Mouse (Mus musculus) central nervous system, embryonic 11.5 days (tissue): ENCODE results near the gene Nhp2. TPM values are rescaled to one million over a fixed set of nuclear protein-coding genes. Genes with fewer than 3 reads are reported as not detected.

Source experiments
- polyA plus RNA-seq: library from polyadenylated mRNA; depleted of rRNA; stranded (reverse); fragments of >200 nt; gene quantifications from 2 replicates; pipeline ENCODE4 v1.2.3, GENCODE M21; 2012; rRNA removed

Nhp2 gene
- polyA plus RNA-seq, result 123 and 142 TPM in 2 replicates

DNA sequence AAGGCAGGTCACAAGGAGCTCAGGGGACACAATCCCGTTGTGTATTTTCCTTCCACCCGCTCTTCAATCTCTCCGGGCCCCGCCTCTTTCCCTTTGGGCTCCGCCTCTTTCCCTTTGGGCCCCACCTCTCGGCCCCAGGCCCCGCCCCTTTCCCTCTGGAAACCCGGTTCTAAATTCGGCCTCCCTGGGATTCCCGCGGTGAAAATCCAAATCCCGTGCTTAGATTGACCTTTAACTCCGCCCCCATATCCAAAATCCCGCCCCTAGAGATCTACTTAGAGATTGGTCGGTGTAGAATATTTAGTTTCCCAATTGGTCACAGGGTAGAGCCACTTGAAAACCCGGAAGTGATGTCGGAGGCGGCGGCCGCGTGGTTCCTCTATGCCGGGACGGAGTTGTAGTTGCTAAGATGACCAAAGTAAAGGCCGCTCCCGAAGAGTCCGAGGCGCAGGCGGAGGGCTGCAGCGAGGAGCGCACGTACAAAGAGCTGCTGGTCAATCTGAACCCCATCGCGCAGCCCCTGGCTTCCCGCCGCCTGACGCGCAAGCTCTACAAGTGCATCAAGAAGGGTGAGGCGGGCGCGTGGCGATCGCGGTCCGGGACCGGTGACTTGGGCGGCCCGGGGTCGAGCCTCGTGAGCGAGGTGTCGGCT is at the start of gene Nhp2:
TSS of gene Nhp2 (plus strand) at position 327 of the 652 bp plus-strand sequence.

DNA sequence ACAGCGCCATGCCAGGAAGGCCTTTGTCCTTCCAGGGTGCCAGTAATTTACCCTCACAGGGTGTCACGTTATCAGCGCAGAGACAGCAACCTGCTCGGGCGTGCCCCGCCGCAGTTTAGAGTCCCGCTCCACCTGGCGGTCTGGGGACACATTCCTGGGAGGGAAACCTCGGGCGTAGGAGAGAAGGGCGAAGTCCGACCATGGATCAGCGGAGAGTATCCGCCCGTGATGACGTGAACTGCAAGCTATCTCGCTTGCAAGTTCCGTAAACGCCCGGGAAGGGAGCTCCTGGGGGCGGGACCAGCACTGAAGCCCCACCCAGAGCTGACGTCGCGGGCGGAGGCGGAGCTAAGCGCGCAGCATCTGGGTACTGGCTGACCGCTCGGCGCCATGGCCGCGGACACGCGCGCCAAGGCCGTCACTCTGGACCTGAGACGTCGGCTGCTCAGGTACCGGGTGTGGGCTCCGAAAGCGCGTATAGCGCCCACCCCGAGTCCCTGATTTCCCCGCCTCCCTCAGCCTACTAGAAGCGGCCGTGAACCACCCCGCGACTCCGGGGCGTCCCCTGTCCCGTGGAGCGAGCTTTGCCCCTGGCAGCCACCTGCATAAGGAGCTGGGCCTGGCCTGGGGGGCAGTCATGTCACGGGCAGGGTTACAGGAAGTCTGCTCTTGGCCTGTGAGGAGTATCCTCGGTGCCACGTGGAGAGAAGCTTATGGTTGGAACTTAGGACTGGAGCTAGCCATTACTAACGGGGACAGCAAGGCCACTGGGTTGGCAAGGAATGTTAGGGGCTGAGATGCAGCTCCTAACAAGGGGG is 34.9 kb upstream of the Nhp2 start, which contains the start of gene Phykpl:
TSS of gene Phykpl (plus strand) at position 327 of the 818 bp plus-strand sequence.

GRCm38 (mm10) chr11:51606447-51607095 is 13.0 kb upstream of the Nhp2 start, which contains the start of gene Hnrnpab:
Gene Hnrnpab, minus strand, starts transcription at chr11:51606847.

GRCm38 (mm10) chr11:51635525-51636322 is 16.2 kb downstream of the Nhp2 start, which contains the start of gene Rmnd5b:
Gene Rmnd5b, minus strand, starts transcription at chr11:51635896.

DNA sequence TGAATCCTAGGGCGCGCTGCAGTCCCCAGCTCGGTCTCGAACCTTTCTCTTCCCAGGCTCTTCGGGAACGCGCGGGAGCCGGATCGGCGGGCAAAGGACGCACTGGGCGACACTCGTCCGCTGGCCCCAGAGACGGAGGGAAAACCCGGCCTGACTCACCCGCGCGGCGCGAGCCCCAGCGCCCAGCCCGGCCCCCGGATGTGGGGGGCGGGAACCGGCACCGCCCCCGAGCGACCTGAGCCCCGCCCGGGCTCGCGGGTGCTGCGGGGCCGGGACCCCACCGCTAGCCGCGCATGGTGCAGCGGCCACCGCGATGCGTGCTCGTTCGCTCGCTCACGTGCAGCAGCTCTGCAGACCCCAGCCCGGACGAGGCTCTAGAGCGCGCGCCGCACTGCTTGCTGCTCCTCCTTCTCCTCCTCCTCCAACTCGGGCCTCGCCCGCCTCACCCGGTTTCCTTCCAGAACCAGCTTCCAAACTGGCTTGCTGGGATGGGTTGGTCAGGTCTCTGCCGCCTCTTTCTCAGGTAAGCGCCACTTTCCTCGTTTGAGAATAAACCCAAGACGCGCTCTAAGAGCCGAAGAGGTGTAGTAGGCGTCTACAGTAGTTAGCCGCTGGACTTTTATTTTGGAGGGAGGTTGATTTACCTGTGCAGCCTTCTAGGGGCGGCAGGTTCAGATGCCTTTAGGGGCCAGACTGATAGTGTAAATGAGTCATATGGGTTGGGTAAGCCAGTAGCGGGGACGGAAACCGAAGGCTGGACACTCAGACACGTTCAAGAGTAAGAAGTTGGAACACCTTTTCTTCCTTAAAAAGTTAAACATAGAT is 31.4 kb downstream of the Nhp2 start, which contains the start of the genes N4bp3 and D930048N14Rik:
TSS of gene N4bp3 (minus strand) at position 152 of the 825 bp plus-strand sequence.
TSS of gene D930048N14Rik (plus strand) at position 264 of the 825 bp plus-strand sequence.

Other genes starting within 250 kb of the Nhp2 start
- 7.2 and 10.1 TPM in 2 replicates for gene Phykpl, start 35.0 kb upstream of the Nhp2 start, polyA plus RNA-seq
- gene Hnrnpab, start 12.9 kb upstream of the Nhp2 start, polyA plus RNA-seq, result 737 and 915 TPM in 2 replicates
- gene Rmnd5b, start 16.2 kb downstream of the Nhp2 start, polyA plus RNA-seq, result 31.3 and 35.2 TPM in 2 replicates
- gene N4bp3, start 31.1 kb downstream of the Nhp2 start, polyA plus RNA-seq, result 7.5 and 8.3 TPM in 2 replicates
- gene D930048N14Rik, start 31.2 kb downstream of the Nhp2 start, polyA plus RNA-seq, result 1.2 and 3.3 TPM in 2 replicates
- gene 0610009B22Rik, start 69.1 kb downstream of the Nhp2 start, polyA plus RNA-seq, result 23.7 and 51.7 TPM in 2 replicates
- 5.7 and 10.7 TPM in 2 replicates for gene Sec24a, start 143.9 kb downstream of the Nhp2 start, polyA plus RNA-seq
- 40.0 and 64.0 TPM in 2 replicates for gene Sar1b, start 144.0 kb downstream of the Nhp2 start, polyA plus RNA-seq
- 0.84 and 1.3 TPM in 2 replicates for gene Jade2, start 237.9 kb downstream of the Nhp2 start, polyA plus RNA-seq